Mouse (Mus musculus) erythroblast, embryonic 14.5 days (primary cell): ENCODE measurements around the gene Pif1.

Experiments used
- GATA1 ChIP-seq: IDR thresholded peaks from 2 replicates; pipeline ENCODE4 v1.6.1; 2012; ENCODE audit warnings: low read length, inconsistent platforms, mixed read lengths
- TAL1 ChIP-seq: IDR thresholded peaks from 3 replicates; pipeline ENCODE4 v1.6.1; 2012; ENCODE audit warnings: low read length, inconsistent platforms, mixed read lengths

GRCm38 (mm10) chr9:65576861-65577510, 10.0 kb upstream of the Pif1 start:
- TF ChIP-seq TAL1 (no peak), GATA1 (no peak)
